Mouse (Mus musculus): ENCODE results near the gene Ednra. TPM values are rescaled to one million over a fixed set of nuclear protein-coding genes. Genes with fewer than 3 reads are reported as not detected.
"Not testable (repeated sequence)": the region's sequence is repeated elsewhere in the genome, so short reads cannot be mapped to it uniquely, and the experiment has no call there.

Gene Ednra
- polyA plus RNA-seq, 1 experiment from 2014 or later = 42.0 TPM

- Histone ChIP-seq H3K9ac (no peak overlapping the region; the same call in 1 of the 2 replicates), H3K36me3 (peaks cover 5% of the 10 kb centered on the region), H3K27me3 (replicated peaks) (no peaks in the 10 kb centered on the region), H3K9me3 (replicated peaks) (no peaks in the 10 kb centered on the region), H3K4me1 (replicated peaks) (peaks cover 51% of the 10 kb centered on the region), H3K27ac (ENCODE audit: poor library complexity, severe bottlenecking) (no peak overlapping the region; the same call in 1 of the 2 replicates), H3K4me3 (no peak overlapping the region), H3K4me2 (peak overlapping the region; percentile 39)
- WGBS = 66% methylated on average over 2 of the region's 2 CpGs
- no peak for ATAC-seq (ENCODE audit: insufficient number of reproducible peaks, low FRiP score)
Observed at GRCm38 (mm10) chr8:77718933-77719332, 5.3 kb downstream of the Ednra start.

- 29% methylated on average over 2 of the region's 2 CpGs for whole genome bisulfite sequencing
- H3K4me2 ChIP-seq = 0 out of 2 replicates have a peak overlapping the region, but pooled peaks have one; percentile 7
- H3K9me3 ChIP-seq (replicated peaks) = no peaks in the 10 kb centered on the region
- no peak overlapping the region for H3K9ac ChIP-seq
- peaks cover 63% of the 10 kb centered on the region for H3K4me1 ChIP-seq (replicated peaks)
- no peak for ATAC-seq (ENCODE audit: insufficient number of reproducible peaks, low FRiP score)
- peaks cover 5% of the 10 kb centered on the region for H3K36me3 ChIP-seq
- no peaks in the 10 kb centered on the region for H3K27me3 ChIP-seq (replicated peaks)
- H3K27ac ChIP-seq (ENCODE audit: poor library complexity, severe bottlenecking) = peak overlapping the region; percentile 78
- no peak overlapping the region for H3K4me3 ChIP-seq
Observed at GRCm38 (mm10) chr8:77717036-77717435, 7.2 kb downstream of the Ednra start.

GRCm38 (mm10) chr8:77714455-77714854 lies 9.8 kb downstream of the Ednra start:
- no peak overlapping the region for H3K9ac ChIP-seq
- no peaks in the 10 kb centered on the region for H3K9me3 ChIP-seq (replicated peaks)
- H3K27me3 ChIP-seq (replicated peaks) = no peaks in the 10 kb centered on the region
- H3K4me1 ChIP-seq (replicated peaks) = peaks cover 58% of the 10 kb centered on the region
- no peak overlapping the region for H3K4me3 ChIP-seq
- 74% methylated on average over 7 of the region's 7 CpGs for WGBS
- no peaks in the 10 kb centered on the region for H3K36me3 ChIP-seq
- no peak overlapping the region for H3K27ac ChIP-seq (ENCODE audit: poor library complexity, severe bottlenecking)
- no peak overlapping the region for H3K4me2 ChIP-seq
- no peak for ATAC-seq (ENCODE audit: insufficient number of reproducible peaks, low FRiP score)

GRCm38 (mm10) chr8:77713688-77714087 lies 10.6 kb downstream of the Ednra start:
- H3K9ac ChIP-seq = no peak overlapping the region
- WGBS = 55% methylated on average over 5 of the region's 5 CpGs
- H3K4me1 ChIP-seq (replicated peaks) = peaks cover 55% of the 10 kb centered on the region

GRCm38 (mm10) chr8:77704768-77705167 lies 19.5 kb downstream of the Ednra start:
- Histone ChIP-seq H3K4me2 (no peak overlapping the region), H3K27me3 (replicated peaks) (no peaks in the 10 kb centered on the region), H3K9me3 (replicated peaks) (0 out of 2 replicates have a peak, but pooled peaks cover 5% of the 10 kb centered on the region), H3K36me3 (peaks cover 11% of the 10 kb centered on the region), H3K9ac (no peak overlapping the region), H3K4me3 (no peak overlapping the region), H3K4me1 (replicated peaks) (peaks cover 32% of the 10 kb centered on the region), H3K27ac (ENCODE audit: poor library complexity, severe bottlenecking) (no peak overlapping the region)
- WGBS = 79% methylated on average over 4 of the region's 4 CpGs
- ATAC-seq (ENCODE audit: insufficient number of reproducible peaks, low FRiP score) = no peak

More at GRCm38 (mm10) chr8:77713688-77714087, 10.6 kb downstream of the Ednra start:
- Histone ChIP-seq H3K27me3 (replicated peaks) (no peaks in the 10 kb centered on the region), H3K4me3 (no peak overlapping the region), H3K27ac (ENCODE audit: poor library complexity, severe bottlenecking) (no peak overlapping the region), H3K9me3 (replicated peaks) (no peaks in the 10 kb centered on the region), H3K36me3 (no peaks in the 10 kb centered on the region), H3K4me2 (no peak overlapping the region)
- no peak for ATAC-seq (ENCODE audit: insufficient number of reproducible peaks, low FRiP score)

GRCm38 (mm10) chr8:77698028-77698427 lies 26.2 kb downstream of the Ednra start:
- no peak overlapping the region for H3K4me3 ChIP-seq
- no peak overlapping the region for H3K4me2 ChIP-seq
- no peak for ATAC-seq (ENCODE audit: insufficient number of reproducible peaks, low FRiP score)
- no peak overlapping the region for H3K27ac ChIP-seq (ENCODE audit: poor library complexity, severe bottlenecking)
- H3K4me1 ChIP-seq (replicated peaks) = peaks cover 19% of the 10 kb centered on the region
- WGBS = 76% methylated on average over 10 of the region's 10 CpGs
- no peak overlapping the region for H3K9ac ChIP-seq
- 0 out of 2 replicates have a peak, but pooled peaks cover 2% of the 10 kb centered on the region for H3K36me3 ChIP-seq
- H3K9me3 ChIP-seq (replicated peaks) = no peaks in the 10 kb centered on the region
- no peaks in the 10 kb centered on the region for H3K27me3 ChIP-seq (replicated peaks)

- H3K27me3 ChIP-seq (replicated peaks) = no peaks in the 10 kb centered on the region
- no peak overlapping the region for H3K4me3 ChIP-seq
- no peaks in the 10 kb centered on the region for H3K9me3 ChIP-seq (replicated peaks)
- H3K9ac ChIP-seq = no peak overlapping the region
- no peak overlapping the region for H3K4me2 ChIP-seq
- 78% methylated on average over 4 of the region's 4 CpGs for WGBS
- ATAC-seq (ENCODE audit: insufficient number of reproducible peaks, low FRiP score) = no peak
- peaks cover 20% of the 10 kb centered on the region for H3K4me1 ChIP-seq (replicated peaks)
- H3K27ac ChIP-seq (ENCODE audit: poor library complexity, severe bottlenecking) = no peak overlapping the region
- H3K36me3 ChIP-seq = 0 out of 2 replicates have a peak, but pooled peaks cover 2% of the 10 kb centered on the region
Observed at GRCm38 (mm10) chr8:77696182-77696581, 28.1 kb downstream of the Ednra start.

- 49% methylated on average over 5 of the region's 5 CpGs for WGBS
- Histone ChIP-seq H3K4me2 (no peak overlapping the region), H3K36me3 (0 out of 2 replicates have a peak, but pooled peaks cover 2% of the 10 kb centered on the region), H3K9me3 (replicated peaks) (no peaks in the 10 kb centered on the region), H3K4me3 (no peak overlapping the region), H3K27ac (ENCODE audit: poor library complexity, severe bottlenecking) (no peak overlapping the region), H3K27me3 (replicated peaks) (no peaks in the 10 kb centered on the region), H3K9ac (no peak overlapping the region), H3K4me1 (replicated peaks) (peaks cover 20% of the 10 kb centered on the region)
- ATAC-seq (ENCODE audit: insufficient number of reproducible peaks, low FRiP score) = no peak
Observed at GRCm38 (mm10) chr8:77695486-77696058, 28.7 kb downstream of the Ednra start.

- ATAC-seq (ENCODE audit: insufficient number of reproducible peaks, low FRiP score) = no peak
- H3K4me3 ChIP-seq = no peak overlapping the region
- WGBS = 80% methylated on average over 3 of the region's 3 CpGs
- no peaks in the 10 kb centered on the region for H3K27me3 ChIP-seq (replicated peaks)
- H3K9ac ChIP-seq = no peak overlapping the region
- H3K9me3 ChIP-seq (replicated peaks) = no peaks in the 10 kb centered on the region
- 0 out of 2 replicates have a peak, but pooled peaks cover 2% of the 10 kb centered on the region for H3K36me3 ChIP-seq
- H3K4me2 ChIP-seq = no peak overlapping the region
- no peak overlapping the region for H3K27ac ChIP-seq (ENCODE audit: poor library complexity, severe bottlenecking)
- peaks cover 20% of the 10 kb centered on the region for H3K4me1 ChIP-seq (replicated peaks)
Observed at GRCm38 (mm10) chr8:77695070-77695469, 29.2 kb downstream of the Ednra start.

- Histone ChIP-seq H3K9ac (no peak overlapping the region), H3K36me3 (0 out of 2 replicates have a peak, but pooled peaks cover 2% of the 10 kb centered on the region), H3K27me3 (replicated peaks) (no peaks in the 10 kb centered on the region), H3K27ac (ENCODE audit: poor library complexity, severe bottlenecking) (no peak overlapping the region), H3K4me2 (no peak overlapping the region), H3K4me3 (no peak overlapping the region), H3K9me3 (replicated peaks) (no peaks in the 10 kb centered on the region), H3K4me1 (replicated peaks) (peaks cover 24% of the 10 kb centered on the region)
- no peak for ATAC-seq (ENCODE audit: insufficient number of reproducible peaks, low FRiP score)
- 79% methylated on average over 4 of the region's 4 CpGs for WGBS
Observed at GRCm38 (mm10) chr8:77694588-77694987, 29.7 kb downstream of the Ednra start.

- not testable (repeated sequence) for H3K4me3 ChIP-seq; H3K4me2 ChIP-seq; H3K9ac ChIP-seq; H3K27ac ChIP-seq (ENCODE audit: poor library complexity, severe bottlenecking); H3K27me3 ChIP-seq (replicated peaks); ATAC-seq (ENCODE audit: insufficient number of reproducible peaks, low FRiP score); H3K9me3 ChIP-seq (replicated peaks)
- Histone ChIP-seq H3K36me3 (peaks cover 16% of the 10 kb centered on the region), H3K4me1 (replicated peaks) (0 out of 2 replicates have a peak, but pooled peaks cover 12% of the 10 kb centered on the region)
- WGBS = 42% methylated on average over 7 of the region's 7 CpGs
Observed at GRCm38 (mm10) chr8:77689421-77690059, 34.7 kb downstream of the Ednra start.

Measured in heart, embryonic 12.5 days (tissue).